Mouse (Mus musculus) cortical plate, adult 2 months (tissue): ENCODE measurements at regions not wholly inside any gene's neighbourhood (a gene's known extent, or its start where the extent isn't known, plus 50 kb on each side); places are given as distances from the start of the nearest gene placed in this dataset.

Experiments used
- CTCF ChIP-seq: fragments of 200-500 bp; IDR thresholded peaks from 2 replicates; pipeline ENCODE4 v1.5.1; 2011; ENCODE audit warnings: mild to moderate bottlenecking, control low read depth, low read length; ENCODE audit not compliant: insufficient read depth; ENCODE audit errors: extremely low read depth
- POLR2A ChIP-seq: fragments of 200-500 bp; IDR thresholded peaks from 2 replicates; pipeline ENCODE4 v1.6.1; 2011; ENCODE audit warnings: mild to moderate bottlenecking, low read length, control low read depth; ENCODE audit not compliant: insufficient read depth; ENCODE audit errors: extremely low read depth

- TF ChIP-seq CTCF (no peak), POLR2A (no peak)
Measured at GRCm38 (mm10) chr5:52062214-52062613, 128.1 kb downstream of the Dhx15 start.
